Mouse (Mus musculus) cortical plate, adult 2 months (tissue): Measurements from ENCODE around the gene Rdh7.

Experiments
- CTCF ChIP-seq: fragments of 200-500 bp; IDR thresholded peaks from 2 replicates; pipeline ENCODE4 v1.5.1; 2011; ENCODE audit warnings: mild to moderate bottlenecking, control low read depth, low read length; ENCODE audit not compliant: insufficient read depth; ENCODE audit errors: extremely low read depth
- POLR2A ChIP-seq: fragments of 200-500 bp; IDR thresholded peaks from 2 replicates; pipeline ENCODE4 v1.6.1; 2011; ENCODE audit warnings: mild to moderate bottlenecking, low read length, control low read depth; ENCODE audit not compliant: insufficient read depth; ENCODE audit errors: extremely low read depth

DNA sequence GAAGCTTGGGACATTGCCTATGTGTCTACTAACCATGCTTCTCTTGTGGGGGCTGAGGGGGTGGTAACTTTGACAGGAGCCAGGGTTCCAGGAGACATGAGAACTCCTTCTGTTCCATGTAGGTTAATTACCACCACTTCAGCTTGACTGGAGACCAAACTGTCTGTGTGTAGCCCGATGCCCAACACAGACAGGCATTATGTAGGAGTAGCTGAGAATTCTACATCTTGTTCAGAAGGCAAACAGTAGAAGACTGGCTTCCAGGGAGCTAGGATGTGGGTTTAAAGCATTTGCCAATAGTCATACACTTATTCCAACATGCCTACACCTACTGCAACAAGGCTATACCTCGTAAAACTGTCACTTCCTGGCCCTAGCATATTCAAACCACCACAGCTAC, 50.1 kb downstream of the Rdh7 start:
- TF ChIP-seq CTCF = no peak
- no peak for TF ChIP-seq POLR2A
